Mouse (Mus musculus): ENCODE data around the gene Nkx3-2.

The Nkx3-2 gene

GRCm38 (mm10) chr5:41762947-41763730, 1.2 kb downstream of the Nkx3-2 start:
- in situ Hi-C loops (cut with MboI; ENCODE audit: unreplicated experiment in 2 of 2) = no loop called here

GRCm38 (mm10) chr5:41762141-41762946, 2.0 kb downstream of the Nkx3-2 start:
- in situ Hi-C loops (cut with MboI; ENCODE audit: unreplicated experiment in 2 of 2) = no loop called here

DNA sequence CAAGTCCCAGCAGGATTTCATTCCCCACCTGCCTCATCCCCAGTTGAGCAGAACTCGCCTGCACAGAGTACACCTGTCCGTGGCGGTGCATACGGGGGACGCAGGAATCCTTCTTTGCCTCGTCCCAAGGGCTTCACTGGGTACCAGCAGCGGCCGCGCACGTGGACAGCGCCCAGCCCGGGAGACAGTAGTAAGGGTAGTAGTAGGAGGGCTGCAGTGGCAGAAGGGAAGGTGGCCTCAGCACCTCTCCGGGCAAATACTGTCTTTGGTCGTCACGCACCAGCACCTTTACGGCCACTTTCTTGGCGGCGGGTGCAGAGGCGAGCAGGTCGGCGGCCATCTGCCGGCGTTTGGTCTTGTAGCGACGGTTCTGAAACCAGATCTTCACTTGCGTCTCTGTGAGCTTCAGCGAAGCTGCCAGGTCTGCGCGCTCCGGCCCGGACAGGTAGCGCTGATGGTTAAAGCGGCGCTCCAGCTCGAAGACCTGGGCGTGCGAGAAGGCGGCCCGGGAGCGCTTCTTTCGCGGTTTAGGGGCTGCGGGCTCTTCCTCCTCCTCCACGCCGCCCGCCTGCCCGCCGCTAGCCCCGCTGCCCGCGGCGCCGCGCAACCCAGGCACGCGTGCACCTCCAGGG, 2.7 kb downstream of the Nkx3-2 start:
- in situ Hi-C loops (cut with MboI; ENCODE audit: unreplicated experiment in 2 of 2) = no loop called here

DNA sequence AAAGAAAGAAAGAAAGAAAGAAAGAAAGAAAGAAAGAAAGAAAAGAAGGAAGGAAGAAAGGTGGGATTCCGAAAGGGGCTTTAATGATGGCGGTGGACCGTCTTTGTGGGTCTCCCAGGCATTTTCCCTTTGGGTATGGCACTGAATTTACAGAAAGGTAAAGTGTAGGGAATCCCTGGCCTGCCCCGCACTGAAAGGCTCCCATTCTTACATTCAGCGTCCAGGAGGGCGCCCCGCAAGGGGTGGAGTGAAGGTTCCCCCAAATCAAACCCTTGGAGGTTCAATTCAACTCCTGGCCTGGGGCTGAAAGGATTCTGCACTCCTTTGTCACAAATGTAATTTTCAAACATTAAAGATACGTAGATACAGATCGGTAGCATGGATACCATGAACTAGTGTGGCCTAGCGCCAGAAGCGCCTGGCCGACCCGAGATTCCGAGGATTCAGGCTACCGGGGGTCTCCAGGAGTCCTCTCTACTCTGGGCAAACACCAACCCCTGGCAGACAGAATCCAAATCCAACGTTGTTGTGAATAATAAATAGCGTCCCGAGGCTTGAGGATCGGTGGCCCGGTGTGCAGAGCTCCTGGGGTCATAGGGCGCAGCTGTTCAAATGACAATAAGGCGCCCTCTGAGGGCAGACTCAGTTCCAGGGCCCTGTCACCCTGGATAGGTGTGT, 3.3 kb downstream of the Nkx3-2 start:
- in situ Hi-C loops (cut with MboI; ENCODE audit: unreplicated experiment in 2 of 2) = no loop called here

DNA sequence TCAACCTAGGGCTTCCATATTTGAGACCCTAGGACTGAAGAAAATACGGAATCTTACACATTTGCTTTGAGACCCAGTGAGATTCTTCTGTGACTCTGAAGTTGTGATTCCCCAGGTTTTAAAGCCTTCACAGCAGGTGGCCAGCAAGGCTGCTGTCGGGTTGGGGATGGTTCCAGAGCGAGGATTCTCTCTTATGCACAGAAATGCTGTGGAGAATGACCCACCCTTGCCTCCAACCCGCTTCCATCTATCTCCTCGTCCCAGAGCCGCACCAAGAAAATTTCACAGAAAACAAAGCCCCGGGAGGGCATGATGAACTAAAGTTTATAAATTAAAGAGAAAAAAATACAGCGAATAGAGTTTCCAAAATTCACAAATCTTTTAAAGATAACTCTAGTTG, 4.2 kb downstream of the Nkx3-2 start:
- in situ Hi-C loops (cut with MboI; ENCODE audit: unreplicated experiment in 2 of 2) = no loop called here

DNA sequence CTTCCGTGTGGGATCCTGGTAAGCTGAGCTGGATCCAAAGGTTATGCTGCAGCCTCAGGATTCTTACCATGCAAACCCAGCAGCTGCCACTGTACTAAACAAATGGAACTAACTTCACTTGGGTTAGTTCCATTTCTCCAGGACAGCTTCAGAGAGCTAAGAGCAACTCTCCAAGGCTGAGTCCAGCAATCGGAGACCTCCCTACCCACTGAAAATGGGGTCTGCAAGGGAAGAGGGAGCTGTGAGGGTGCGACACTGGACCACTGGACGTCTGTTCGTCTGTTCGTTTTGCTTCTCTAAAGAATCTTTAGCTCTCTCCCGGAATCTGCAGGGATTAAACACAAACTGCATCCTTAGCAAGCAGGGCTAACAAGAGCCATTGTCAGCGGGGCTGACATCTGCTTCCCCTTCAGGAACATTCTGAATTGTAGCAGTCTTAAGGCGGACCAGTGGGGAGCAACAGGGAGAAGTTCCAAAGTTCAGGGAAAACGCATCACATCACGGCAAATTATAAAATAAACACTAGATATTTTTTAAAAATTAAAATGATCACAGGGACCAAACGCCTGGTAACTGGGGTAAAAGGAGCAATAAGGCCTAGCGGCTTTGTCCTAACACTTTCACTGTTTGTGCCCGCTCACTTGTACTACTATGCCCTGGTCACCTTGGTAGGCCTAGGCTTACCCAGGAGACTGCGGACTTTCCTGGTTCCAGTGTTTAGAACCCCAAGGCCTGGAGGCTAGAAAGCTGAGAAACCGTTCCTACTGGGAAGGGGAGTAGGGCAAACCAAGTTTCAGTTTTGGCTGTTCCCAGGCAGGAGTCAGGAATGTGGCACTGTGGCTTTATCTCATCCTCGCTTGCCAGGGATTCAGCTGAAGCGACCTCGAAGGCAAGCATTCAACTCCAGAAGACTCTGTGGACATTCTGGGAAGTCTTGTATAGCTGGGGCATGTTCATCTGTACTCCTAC, 5.3 kb downstream of the Nkx3-2 start:
- in situ Hi-C loops (cut with MboI; ENCODE audit: unreplicated experiment in 2 of 2) = no loop called here

- in situ Hi-C loops (cut with MboI; ENCODE audit: unreplicated experiment in 2 of 2) = no loop called here
These were observed 7.0 kb downstream of the Nkx3-2 start for GRCm38 (mm10) chr5:41757338-41757737.

- in situ Hi-C loops (cut with MboI; ENCODE audit: unreplicated experiment in 2 of 2) = no loop called here
These were observed 7.9 kb downstream of the Nkx3-2 start for GRCm38 (mm10) chr5:41756396-41756795.

- in situ Hi-C loops (cut with MboI; ENCODE audit: unreplicated experiment in 2 of 2) = no loop called here
These were observed 8.8 kb downstream of the Nkx3-2 start for GRCm38 (mm10) chr5:41755373-41755960.

- in situ Hi-C loops (cut with MboI; ENCODE audit: unreplicated experiment in 2 of 2) = no loop called here
These were observed 9.5 kb downstream of the Nkx3-2 start for GRCm38 (mm10) chr5:41754836-41755235.

DNA sequence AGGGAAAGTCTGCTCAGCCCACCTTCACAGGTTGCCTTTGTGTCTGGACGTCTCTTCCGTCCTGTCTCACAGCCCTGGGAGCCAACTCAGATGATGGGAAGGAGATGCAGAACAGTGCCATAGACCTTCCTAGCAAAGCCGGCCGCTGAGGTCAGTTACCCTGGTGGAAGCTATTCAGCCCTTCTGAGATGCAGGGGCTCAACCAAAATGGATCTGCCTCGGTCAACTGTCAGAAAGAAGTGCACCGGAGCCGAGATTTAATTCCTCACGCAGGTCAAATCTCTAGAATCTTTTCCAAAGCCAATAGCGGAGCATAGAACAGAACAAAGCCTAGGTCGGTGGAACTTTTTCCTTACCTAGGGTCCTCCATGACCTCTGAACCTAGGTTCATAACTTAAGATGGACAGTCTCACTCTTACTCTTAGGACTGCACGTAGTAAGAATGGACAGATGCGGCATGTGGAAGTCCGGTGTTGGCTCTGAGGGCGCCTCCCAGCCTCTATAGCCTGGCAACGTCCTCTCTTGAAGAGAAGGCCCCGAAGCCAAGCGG, 10.0 kb downstream of the Nkx3-2 start:
- in situ Hi-C loops (cut with MboI; ENCODE audit: unreplicated experiment in 2 of 2) = no loop called here

DNA sequence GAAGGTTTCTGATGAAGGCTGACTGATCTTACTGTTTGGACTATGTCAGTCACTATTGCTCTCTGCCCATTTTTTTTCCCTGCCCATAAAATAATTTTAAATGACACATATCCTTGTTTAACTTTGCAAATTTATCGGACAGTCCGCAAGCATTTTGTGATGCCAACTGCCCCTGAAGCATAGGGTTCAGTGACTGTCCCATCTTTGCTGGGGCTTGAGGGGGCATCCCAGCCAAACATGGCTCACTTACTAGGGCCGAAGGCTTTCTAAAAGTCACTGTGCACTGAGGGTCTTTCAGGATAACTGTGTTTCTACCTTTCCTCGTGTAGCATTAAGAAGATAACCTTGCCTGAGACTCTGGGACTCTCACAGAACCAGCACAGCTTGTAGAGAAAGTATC, 11.6 kb downstream of the Nkx3-2 start:
- in situ Hi-C loops (cut with MboI; ENCODE audit: unreplicated experiment in 2 of 2) = no loop called here

DNA sequence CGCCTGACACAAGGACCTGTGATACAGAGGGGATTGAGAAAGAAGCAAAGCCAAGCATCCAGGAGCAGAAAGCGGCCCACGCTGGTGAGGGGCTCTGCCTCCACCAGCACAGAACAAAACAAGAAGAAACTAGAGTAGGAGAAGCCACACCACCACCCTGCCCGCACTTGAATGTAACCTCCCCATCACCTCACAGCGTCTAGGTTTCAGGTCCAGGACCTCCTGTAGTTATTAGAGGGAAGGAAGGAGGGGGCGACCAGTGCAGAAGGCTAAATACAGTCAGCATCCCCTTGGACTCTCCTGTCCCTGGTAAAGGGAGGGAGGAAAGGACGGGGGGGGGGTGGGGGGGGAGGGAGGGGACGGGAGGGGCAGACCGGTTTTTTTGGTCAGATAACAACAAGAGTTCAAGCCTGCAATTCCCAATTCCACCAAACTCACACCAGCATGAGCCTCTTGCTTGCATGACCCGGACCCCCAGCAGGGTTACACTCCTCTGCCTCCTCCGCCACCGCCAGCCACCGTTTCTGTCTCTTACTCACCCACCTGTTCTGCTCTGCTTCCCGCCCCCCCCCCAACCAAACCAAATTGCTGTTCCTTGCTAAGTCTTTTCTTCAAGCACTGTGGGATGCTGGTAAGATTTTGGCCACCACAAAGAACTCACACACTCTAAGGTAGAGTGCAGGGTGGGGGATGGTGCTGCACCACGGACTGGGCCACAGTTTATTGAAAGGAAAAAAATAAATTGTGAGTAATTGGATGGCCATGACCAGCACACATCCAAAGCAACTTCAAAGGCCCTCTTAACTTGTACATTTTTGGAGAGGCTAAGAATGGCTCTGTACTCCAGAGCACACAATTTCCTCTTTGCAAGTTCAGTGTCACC, 19.2 kb downstream of the Nkx3-2 start:
- in situ Hi-C loops (cut with MboI; ENCODE audit: unreplicated experiment in 2 of 2) = no loop called here

- in situ Hi-C loops (cut with MboI; ENCODE audit: unreplicated experiment in 2 of 2) = no loop called here
These were observed 20.1 kb downstream of the Nkx3-2 start for GRCm38 (mm10) chr5:41744234-41744633.

DNA sequence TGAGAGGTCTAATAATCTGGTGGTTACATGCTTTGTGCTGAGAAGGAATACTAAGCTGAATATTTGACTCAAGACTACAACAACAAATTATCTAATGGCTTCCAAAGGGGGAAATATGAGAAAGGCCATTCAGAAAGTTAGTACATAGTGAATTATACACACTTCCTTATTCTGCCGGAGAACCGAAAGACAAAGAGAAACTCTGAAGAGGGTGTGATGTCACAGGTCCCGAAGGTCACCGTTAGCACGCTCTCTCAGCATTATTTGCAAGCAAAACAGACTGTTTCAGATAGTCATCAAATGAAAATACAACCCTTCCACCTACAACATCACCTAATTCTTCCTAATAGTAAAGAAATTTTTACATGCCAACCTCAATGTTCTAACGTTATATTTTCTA, 25.5 kb downstream of the Nkx3-2 start:
- in situ Hi-C loops (cut with MboI; ENCODE audit: unreplicated experiment in 2 of 2) = no loop called here

GRCm38 (mm10) chr5:41737039-41737438, 27.3 kb downstream of the Nkx3-2 start:
- in situ Hi-C loops (cut with MboI; ENCODE audit: unreplicated experiment in 2 of 2) = no loop called here

- in situ Hi-C loops (cut with MboI; ENCODE audit: unreplicated experiment in 2 of 2) = no loop called here
These were observed 37.3 kb downstream of the Nkx3-2 start for GRCm38 (mm10) chr5:41727017-41727416.

DNA sequence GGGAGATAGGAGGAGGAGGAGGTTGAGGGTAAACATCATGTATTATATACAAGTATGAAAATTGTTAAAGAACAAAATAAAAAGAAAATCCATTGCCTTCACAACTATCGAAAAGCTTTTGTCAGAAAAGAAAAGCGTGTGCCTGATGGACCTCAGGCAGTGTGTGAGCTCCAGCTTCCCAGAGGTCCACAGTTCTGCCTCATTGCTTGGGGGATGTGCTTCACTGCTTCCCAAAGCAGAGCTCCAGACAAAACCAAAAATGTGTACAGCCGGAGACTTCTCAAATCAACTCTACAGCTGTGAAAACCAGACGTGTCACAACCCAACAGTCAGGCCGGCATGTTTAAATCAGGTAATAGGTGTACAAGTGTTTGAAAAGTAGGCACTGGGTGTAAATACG, 38.7 kb downstream of the Nkx3-2 start:
- in situ Hi-C loops (cut with MboI; ENCODE audit: unreplicated experiment in 2 of 2) = no loop called here
